Mouse (Mus musculus) heart, embryonic 14.5 days (tissue): ENCODE data around the gene Slc41a3. TPM values are rescaled to one million over a fixed set of nuclear protein-coding genes. Genes with fewer than 3 reads are reported as not detected.
A peak's percentile ranks its signal among the peaks of the same experiment; 100 is the strongest.

Experiments
- ATAC-seq: fragments of 200-750 bp; cut with Nextera tagmentation; 2 replicates; pipeline ENCODE4 v1.8.0; 2017; ENCODE audit warnings: low read depth, moderate TSS enrichment; ENCODE audit not compliant: insufficient number of reproducible peaks, insufficient read depth, low FRiP score
- H3K27ac ChIP-seq, 2 experiments: fragments of 200-500 bp in 1 of 2; fragments of 300-500 bp in 1 of 2; sonication (generic) in 1 of 2; replicated peaks in 1 of 2; 2 replicates each; pipeline ENCODE4 v1.5.1; 2012 to 2014; ENCODE audit warnings: low read depth in 2 of 2, low read length in 2 of 2, control low read depth in 1 of 2, mild to moderate bottlenecking in 1 of 2, mixed read lengths in 1 of 2; ENCODE audit not compliant: control insufficient read depth in 1 of 2, insufficient read depth in 1 of 2
- H3K27me3 ChIP-seq: fragments of 300-500 bp; sonication (generic); 2 replicates; pipeline ENCODE4 v1.6.1; 2014; ENCODE audit warnings: mild to moderate bottlenecking, low read length, control low read depth; ENCODE audit not compliant: control insufficient read depth, insufficient read depth
- H3K36me3 ChIP-seq: fragments of 300-500 bp; sonication (generic); 2 replicates; pipeline ENCODE4 v1.6.1; 2014; ENCODE audit warnings: mild to moderate bottlenecking, control low read depth, low read length, mixed read lengths; ENCODE audit not compliant: control insufficient read depth, insufficient read depth
- H3K4me1 ChIP-seq, 2 experiments: fragments of 200-500 bp in 1 of 2; fragments of 300-500 bp in 1 of 2; sonication (generic) in 1 of 2; 2 replicates each; pipeline ENCODE4 v1.6.1; 2012 to 2014; ENCODE audit warnings: low read length in 2 of 2, control low read depth in 1 of 2, mixed read lengths in 1 of 2; ENCODE audit not compliant: control insufficient read depth in 2 of 2, insufficient read depth in 2 of 2
- H3K4me2 ChIP-seq: fragments of 300-500 bp; sonication (generic); 2 replicates; pipeline ENCODE4 v1.6.1; 2014; ENCODE audit warnings: mild to moderate bottlenecking, low read length
- H3K4me3 ChIP-seq, 2 experiments: fragments of 200-500 bp in 1 of 2; fragments of 300-500 bp in 1 of 2; sonication (generic) in 1 of 2; 2 replicates each; pipeline ENCODE4 v1.5.1; 2012 to 2014; ENCODE audit warnings: low read length in 2 of 2, mild to moderate bottlenecking in 2 of 2, control low read depth in 1 of 2, low read depth in 1 of 2, moderate library complexity in 1 of 2; ENCODE audit not compliant: control insufficient read depth in 1 of 2, insufficient read depth in 1 of 2
- H3K9ac ChIP-seq: fragments of 300-500 bp; sonication (generic); 2 replicates; pipeline ENCODE4 v1.6.1; 2014; ENCODE audit warnings: mild to moderate bottlenecking, low read length
- H3K9me3 ChIP-seq: fragments of 300-500 bp; sonication (generic); 2 replicates; pipeline ENCODE4 v1.6.1; 2016; ENCODE audit warnings: low read length, control low read depth; ENCODE audit not compliant: control insufficient read depth
- WGBS: fragments of 180-500 bp; shearing (Covaris S2); extraction: QIAGEN DNeasy Blood & Tissue Kit; methylation state at CpG from one replicate; pipeline ENCODE4 v1.1.7; 2014; 5-methylcytosine and 5-hydroxymethylcytosine counted together
- polyA plus RNA-seq: library from polyadenylated mRNA; unstranded; fragments of >200 nt; fragmentation: Nextera tagmentation; extraction: Ambion mirVana; gene quantifications from 2 replicates; pipeline ENCODE4 v1.2.1, GENCODE M21; 2014

The Slc41a3 gene
- polyA plus RNA-seq, 1 experiment from 2014 or later = 12.8 TPM

DNA sequence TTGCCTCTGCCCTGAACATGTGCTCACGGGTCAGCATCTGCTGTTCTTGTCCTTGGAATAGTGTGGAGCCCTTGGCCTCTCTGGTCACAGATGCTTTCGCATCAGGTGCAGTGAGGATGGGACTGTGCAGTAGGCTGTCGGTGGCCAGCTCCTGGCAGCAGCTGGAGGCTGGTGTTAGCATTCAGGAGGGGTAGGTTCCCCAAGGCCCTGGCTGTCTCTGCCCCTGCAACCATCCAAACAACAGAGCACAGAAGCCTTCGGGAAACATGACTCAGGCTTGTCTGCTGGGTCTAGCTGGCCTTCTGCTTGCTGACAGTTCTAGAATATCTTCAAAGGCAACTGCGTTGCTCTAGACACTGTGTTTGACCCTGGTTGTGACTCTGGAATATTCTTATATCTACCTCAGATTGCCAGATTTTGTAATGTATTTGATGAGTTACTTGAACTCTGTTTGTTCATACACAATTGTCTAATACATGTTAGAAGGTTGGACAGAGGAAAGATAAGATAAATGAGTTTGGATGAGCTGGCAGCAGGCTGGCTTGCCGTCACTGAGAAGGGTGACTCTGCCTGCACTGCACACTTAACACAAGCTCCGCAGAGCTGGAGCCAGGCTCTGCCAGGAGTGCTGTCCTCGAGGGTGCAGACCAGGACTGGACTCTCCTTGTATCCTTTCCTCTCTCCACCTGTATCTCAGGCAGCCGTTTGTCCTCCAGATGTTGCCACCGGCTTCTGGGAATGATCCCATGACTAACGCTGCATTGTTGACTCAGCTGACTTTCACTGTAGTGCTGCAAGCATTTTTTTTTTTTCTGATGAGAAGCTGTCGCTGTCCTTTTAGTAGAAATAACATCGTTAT, 38.9 kb upstream of the Slc41a3 start:
- 32% methylated on average over 13 of the region's 13 CpGs for WGBS
- Histone ChIP-seq H3K4me1 (peaks cover 20% of the 10 kb centered on the region in 2 experiments), H3K9ac (no peak overlapping the region), H3K27ac (no peak overlapping the region), H3K4me3 (no peak overlapping the region), H3K9me3 (no peaks in the 10 kb centered on the region), H3K4me2 (no peak overlapping the region), H3K27me3 (no peaks in the 10 kb centered on the region), H3K36me3 (no peaks in the 10 kb centered on the region)
- no peak for ATAC-seq

DNA sequence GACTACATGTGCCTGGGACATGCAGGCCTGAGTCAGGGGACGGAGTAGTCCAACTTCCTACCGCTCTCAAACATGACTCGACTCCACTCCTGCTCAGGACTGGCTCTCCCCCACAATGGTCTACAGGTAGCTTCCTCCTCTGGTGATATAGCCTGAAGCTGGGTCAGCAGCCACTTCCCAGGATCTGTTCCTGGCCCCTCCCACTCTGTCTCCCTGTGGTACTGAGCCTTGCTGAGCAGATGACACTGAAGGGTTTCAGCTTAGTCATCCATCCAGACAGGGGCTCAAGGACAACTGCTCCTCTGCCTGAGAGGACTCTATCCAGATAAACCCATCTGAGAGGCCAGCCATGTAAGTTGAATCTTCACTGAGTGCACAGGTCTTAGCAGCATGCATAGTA, 37.0 kb upstream of the Slc41a3 start:
- H3K27me3 ChIP-seq = no peaks in the 10 kb centered on the region
- H3K4me3 ChIP-seq = no peak overlapping the region
- peaks cover 20% of the 10 kb centered on the region in 2 experiments for H3K4me1 ChIP-seq
- H3K27ac ChIP-seq = no peak overlapping the region
- H3K9ac ChIP-seq = no peak overlapping the region
- WGBS = 93% methylated on average over 3 of the region's 3 CpGs
- H3K36me3 ChIP-seq = no peaks in the 10 kb centered on the region
- no peaks in the 10 kb centered on the region for H3K9me3 ChIP-seq
- H3K4me2 ChIP-seq = no peak overlapping the region
- no peak for ATAC-seq

GRCm38 (mm10) chr6:90567928-90568327, 36.6 kb upstream of the Slc41a3 start:
- no peak overlapping the region for H3K27ac ChIP-seq
- WGBS = 68% methylated on average over 3 of the region's 3 CpGs
- H3K4me3 ChIP-seq = no peak overlapping the region

GRCm38 (mm10) chr6:90568721-90569120, 35.8 kb upstream of the Slc41a3 start:
- Histone ChIP-seq H3K27me3 (no peaks in the 10 kb centered on the region), H3K36me3 (no peaks in the 10 kb centered on the region), H3K27ac (no peak overlapping the region), H3K9ac (no peak overlapping the region), H3K9me3 (no peaks in the 10 kb centered on the region), H3K4me2 (no peak overlapping the region), H3K4me1 (peaks cover 20% of the 10 kb centered on the region in 2 experiments), H3K4me3 (no peak overlapping the region)
- no peak for ATAC-seq
- 84% methylated on average over 4 of the region's 4 CpGs for WGBS

More at GRCm38 (mm10) chr6:90567928-90568327, 36.6 kb upstream of the Slc41a3 start:
- H3K4me2 ChIP-seq = no peak overlapping the region
- H3K27me3 ChIP-seq = no peaks in the 10 kb centered on the region
- no peak overlapping the region for H3K9ac ChIP-seq
- ATAC-seq = no peak
- no peaks in the 10 kb centered on the region for H3K36me3 ChIP-seq
- peaks cover 20% of the 10 kb centered on the region in 2 experiments for H3K4me1 ChIP-seq
- H3K9me3 ChIP-seq = no peaks in the 10 kb centered on the region

DNA sequence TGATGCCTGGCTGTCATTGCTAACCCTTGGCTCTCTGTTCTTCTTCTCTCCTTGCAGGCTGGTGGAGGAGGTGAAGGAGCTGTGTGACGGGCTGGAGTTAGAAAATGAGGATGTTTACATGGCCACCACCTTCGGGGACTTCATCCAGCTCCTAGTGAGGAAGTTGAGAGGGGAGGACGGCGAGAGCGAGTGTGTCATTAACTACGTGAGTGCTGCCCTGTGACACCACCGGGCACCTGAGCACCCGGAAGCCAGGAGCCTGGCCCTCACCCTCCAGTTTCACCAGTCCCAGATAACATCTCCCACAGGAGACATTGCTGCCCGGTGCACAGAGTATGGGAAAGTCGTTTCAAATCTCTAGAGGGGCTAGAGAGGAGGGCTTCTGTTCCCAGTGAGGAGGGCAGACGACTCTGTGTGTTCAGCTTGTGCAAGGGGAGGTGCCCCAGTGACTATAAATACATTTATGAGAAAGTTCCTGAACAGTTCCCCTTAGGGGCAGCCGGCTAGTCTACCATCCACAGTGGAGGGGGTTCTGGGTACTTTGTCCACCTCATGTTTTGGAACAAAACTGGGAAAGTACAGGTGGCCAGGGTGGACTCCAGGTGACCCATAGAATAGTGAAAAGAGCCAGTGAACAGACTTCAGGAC, 34.7 kb upstream of the Slc41a3 start:
- H3K4me3 ChIP-seq = no peak overlapping the region
- no peak overlapping the region for H3K4me2 ChIP-seq
- H3K27ac ChIP-seq = no peak overlapping the region
- H3K4me1 ChIP-seq = peaks cover 10% of the 10 kb centered on the region in 2 experiments
- 45% methylated on average over 12 of the region's 12 CpGs for WGBS
- no peak for ATAC-seq
- no peaks in the 10 kb centered on the region for H3K27me3 ChIP-seq
- no peak overlapping the region for H3K9ac ChIP-seq
- H3K36me3 ChIP-seq = no peaks in the 10 kb centered on the region
- H3K9me3 ChIP-seq = no peaks in the 10 kb centered on the region

DNA sequence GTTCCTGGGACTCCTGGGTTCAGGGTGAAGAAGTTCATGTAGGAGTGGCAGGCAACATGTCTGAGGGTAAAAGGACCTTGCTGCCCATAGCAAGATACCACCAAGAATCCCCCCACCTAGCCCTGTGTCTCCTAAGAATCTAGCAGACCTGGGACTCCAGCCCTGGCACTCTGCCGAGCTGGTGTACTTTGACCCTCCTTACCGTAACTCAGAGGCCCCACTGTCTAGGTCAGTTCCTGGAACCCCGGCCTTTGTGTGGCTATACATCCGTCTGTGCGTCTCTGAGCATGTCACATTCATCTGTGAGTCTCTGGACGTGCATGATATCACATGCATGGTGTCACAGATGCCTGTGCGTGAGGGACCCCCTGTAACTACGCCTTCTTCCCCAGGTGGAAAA, 34.1 kb upstream of the Slc41a3 start:
- Histone ChIP-seq H3K4me3 (no peak overlapping the region), H3K9ac (no peak overlapping the region), H3K4me1 (peaks cover 5 to 6% of the 10 kb centered on the region in 2 experiments), H3K9me3 (no peaks in the 10 kb centered on the region), H3K36me3 (no peaks in the 10 kb centered on the region), H3K4me2 (no peak overlapping the region), H3K27me3 (no peaks in the 10 kb centered on the region), H3K27ac (no peak overlapping the region)
- WGBS = 81% methylated on average over 8 of the region's 8 CpGs
- no peak for ATAC-seq

GRCm38 (mm10) chr6:90575261-90575715, 29.2 kb upstream of the Slc41a3 start:
- Histone ChIP-seq H3K27ac (no peak overlapping the region), H3K9ac (no peak overlapping the region), H3K4me2 (no peak overlapping the region), H3K36me3 (no peaks in the 10 kb centered on the region), H3K9me3 (no peaks in the 10 kb centered on the region), H3K4me1 (peaks cover 5% of the 10 kb centered on the region in 2 experiments; a peak in 2 of 4 replicates), H3K27me3 (no peaks in the 10 kb centered on the region), H3K4me3 (no peak overlapping the region)
- WGBS = 49% methylated on average over 3 of the region's 3 CpGs
- ATAC-seq = 0 out of 2 replicates have a peak, but pooled peaks have one; percentile 34
